Mouse (Mus musculus) embryo, embryonic 9.5 days (tissue): ENCODE results near the gene LTO1.
A peak's percentile ranks its signal among the peaks of the same experiment; 100 is the strongest.
"Not testable (repeated sequence)": the region's sequence is repeated elsewhere in the genome, so short reads cannot be mapped to it uniquely, and the experiment has no call there.

ENCODE experiments used
- DNase-seq: peaks from one replicate; pipeline ENCODE4 v3.0.0-alpha.2; 2017; ENCODE audit errors: extremely low spot score

The LTO1 gene

GRCm38 (mm10) chr7:144914948-144915750, at the start of gene LTO1:
Gene LTO1 (plus strand): TSS chr7:144915100.
- peak; percentile 95 for DNase-seq

- DNase-seq: no peak
These were observed 47.7 kb upstream of the LTO1 start for GRCm38 (mm10) chr7:144867161-144867560.

- no peak for DNase-seq
These were observed 47.3 kb upstream of the LTO1 start for GRCm38 (mm10) chr7:144867602-144868001.

- DNase-seq: no peak
These were observed 42.5 kb upstream of the LTO1 start for GRCm38 (mm10) chr7:144872420-144872819.

GRCm38 (mm10) chr7:144873160-144873559, 41.7 kb upstream of the LTO1 start:
- DNase-seq: no peak

- DNase-seq: no peak
These were observed 40.7 kb upstream of the LTO1 start for GRCm38 (mm10) chr7:144874226-144874625.

- DNase-seq: no peak
These were observed 36.5 kb upstream of the LTO1 start for GRCm38 (mm10) chr7:144878401-144878800.

- DNase-seq: no peak
These were observed 31.8 kb upstream of the LTO1 start for GRCm38 (mm10) chr7:144883106-144883505.

- DNase-seq: no peak
These were observed 27.2 kb upstream of the LTO1 start for GRCm38 (mm10) chr7:144887672-144888071.

- peak; percentile 39 for DNase-seq
These were observed 26.2 kb upstream of the LTO1 start for GRCm38 (mm10) chr7:144888564-144889299.

- not testable (repeated sequence) for DNase-seq
These were observed 24.2 kb upstream of the LTO1 start for GRCm38 (mm10) chr7:144890661-144891060.

GRCm38 (mm10) chr7:144891863-144892262, 23.0 kb upstream of the LTO1 start:
- DNase-seq: no peak

- no peak for DNase-seq
These were observed 22.6 kb upstream of the LTO1 start for GRCm38 (mm10) chr7:144892322-144892721.

- DNase-seq: peak; percentile 41
These were observed 20.7 kb upstream of the LTO1 start for GRCm38 (mm10) chr7:144894191-144894590.

- DNase-seq: peak; percentile 46
These were observed 20.2 kb upstream of the LTO1 start for GRCm38 (mm10) chr7:144894706-144895105.

GRCm38 (mm10) chr7:144895305-144896111, 19.4 kb upstream of the LTO1 start:
- DNase-seq: peak; percentile 87

GRCm38 (mm10) chr7:144896294-144897218, 18.3 kb upstream of the LTO1 start, which contains the start of gene Fgf15:
Gene Fgf15 (plus strand): TSS chr7:144896531.
- DNase-seq: peak; percentile 56

GRCm38 (mm10) chr7:144898506-144898905, 16.4 kb upstream of the LTO1 start:
- no peak for DNase-seq

GRCm38 (mm10) chr7:144905514-144905913, 9.4 kb upstream of the LTO1 start:
- DNase-seq: not testable (repeated sequence)

- DNase-seq: peak; percentile 69
These were observed 8.0 kb upstream of the LTO1 start for GRCm38 (mm10) chr7:144906708-144907397.
